Mouse (Mus musculus): Measurements from ENCODE around the gene Anln.
"Not testable (repeated sequence)": the region's sequence is repeated elsewhere in the genome, so short reads cannot be mapped to it uniquely, and the experiment has no call there.

The Anln gene

GRCm38 (mm10) chr9:22353465-22353864 lies 35.5 kb downstream of the Anln start:
- in situ Hi-C loops (cut with MboI; ENCODE audit: low pct_unique_long_range_greater_than_20kb in 1 of 2, low sequenced_read_pairs in 2 of 2, unreplicated experiment in 1 of 2), result loop anchor here in 1 of 2 experiments (10.0 kb wide), 1 partner anchor 109 kb away; no protein-coding TSS in a partner anchor

DNA sequence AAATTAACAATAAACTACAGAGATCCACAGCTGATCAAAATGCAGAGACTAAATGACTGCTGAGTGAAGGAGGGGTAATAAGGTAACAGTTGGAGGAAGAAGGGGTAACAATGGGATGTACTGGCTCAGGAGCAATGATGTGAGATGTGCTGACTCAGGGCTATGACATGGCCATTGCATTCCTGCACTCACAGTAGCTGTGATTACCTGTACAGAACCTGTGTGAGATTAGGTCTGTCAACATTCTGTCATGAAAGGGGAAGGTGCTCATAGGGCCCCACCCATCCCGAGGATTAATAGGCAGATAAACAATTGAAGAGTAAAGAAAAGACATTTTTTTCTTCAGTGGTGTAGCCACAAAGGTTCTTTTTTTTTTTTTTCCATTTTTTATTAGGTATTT lies 48.7 kb downstream of the Anln start:
- in situ Hi-C loops (cut with MboI; ENCODE audit: low pct_unique_long_range_greater_than_20kb in 1 of 2, low sequenced_read_pairs in 2 of 2, unreplicated experiment in 1 of 2), result loop anchor here in 1 of 2 experiments (5.0 kb wide), 1 partner anchor 37 kb away; no protein-coding TSS in a partner anchor

- in situ Hi-C loops (cut with MboI; ENCODE audit: low pct_unique_long_range_greater_than_20kb in 1 of 2, low sequenced_read_pairs in 2 of 2, unreplicated experiment in 1 of 2), result loop anchor here in 1 of 2 experiments (5.0 kb wide), 1 partner anchor 40 kb away; no protein-coding TSS in a partner anchor
Measured at GRCm38 (mm10) chr9:22337217-22337616, 51.8 kb downstream of the Anln start.

DNA sequence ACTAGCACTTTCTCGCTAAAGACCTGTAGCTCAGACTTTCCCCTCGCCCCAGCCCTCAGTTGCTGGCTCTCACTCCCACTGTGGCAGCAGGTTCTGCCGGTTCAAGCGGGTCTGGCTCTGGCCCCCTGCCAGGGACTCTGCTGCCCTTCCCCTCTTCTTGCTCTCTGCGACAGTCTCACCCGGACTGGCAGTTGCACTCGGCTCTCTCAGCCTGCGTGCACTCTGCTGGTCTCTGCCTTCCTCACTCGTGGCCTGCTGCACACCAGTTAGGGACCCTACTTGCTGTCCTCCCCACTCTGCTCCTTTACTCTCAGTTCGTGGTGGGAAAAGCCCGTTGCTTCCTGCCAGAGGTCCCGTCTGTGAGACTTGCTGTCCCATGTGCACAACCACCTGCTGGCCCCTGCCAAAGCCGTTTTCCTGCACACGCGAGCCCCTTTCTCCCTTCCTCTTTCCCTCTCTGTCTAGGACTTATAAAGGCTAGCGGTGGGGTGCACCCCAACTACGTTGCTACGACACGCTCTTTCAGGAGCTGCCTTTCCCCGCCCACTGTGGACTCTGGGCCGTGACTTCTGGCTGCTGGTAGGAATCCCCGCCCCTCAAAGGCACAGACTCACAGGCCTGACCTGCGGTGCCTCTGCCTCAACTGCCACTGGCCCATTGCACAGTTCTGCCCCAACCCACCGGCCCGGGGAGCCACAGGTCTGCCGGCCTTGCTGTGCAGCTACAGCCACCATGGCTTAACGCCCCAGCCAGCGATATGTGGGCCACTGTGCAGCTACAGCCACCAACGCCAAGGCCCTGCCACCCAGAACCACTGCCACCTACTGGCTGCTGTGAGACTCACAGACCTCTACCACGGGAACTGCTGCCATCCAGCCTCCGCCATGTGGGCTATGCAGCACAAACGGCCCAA lies 61.3 kb downstream of the Anln start:
- in situ Hi-C loops (cut with MboI; ENCODE audit: low pct_unique_long_range_greater_than_20kb in 1 of 2, low sequenced_read_pairs in 2 of 2, unreplicated experiment in 1 of 2), result no loop called here

GRCm38 (mm10) chr9:22327099-22327474 lies 61.9 kb downstream of the Anln start:
- in situ Hi-C loops (cut with MboI; ENCODE audit: low pct_unique_long_range_greater_than_20kb in 1 of 2, low sequenced_read_pairs in 2 of 2, unreplicated experiment in 1 of 2), result no loop called here

GRCm38 (mm10) chr9:22324579-22324978 lies 64.4 kb downstream of the Anln start:
- in situ Hi-C loops (cut with MboI; ENCODE audit: low pct_unique_long_range_greater_than_20kb in 1 of 2, low sequenced_read_pairs in 2 of 2, unreplicated experiment in 1 of 2), result no loop called here

DNA sequence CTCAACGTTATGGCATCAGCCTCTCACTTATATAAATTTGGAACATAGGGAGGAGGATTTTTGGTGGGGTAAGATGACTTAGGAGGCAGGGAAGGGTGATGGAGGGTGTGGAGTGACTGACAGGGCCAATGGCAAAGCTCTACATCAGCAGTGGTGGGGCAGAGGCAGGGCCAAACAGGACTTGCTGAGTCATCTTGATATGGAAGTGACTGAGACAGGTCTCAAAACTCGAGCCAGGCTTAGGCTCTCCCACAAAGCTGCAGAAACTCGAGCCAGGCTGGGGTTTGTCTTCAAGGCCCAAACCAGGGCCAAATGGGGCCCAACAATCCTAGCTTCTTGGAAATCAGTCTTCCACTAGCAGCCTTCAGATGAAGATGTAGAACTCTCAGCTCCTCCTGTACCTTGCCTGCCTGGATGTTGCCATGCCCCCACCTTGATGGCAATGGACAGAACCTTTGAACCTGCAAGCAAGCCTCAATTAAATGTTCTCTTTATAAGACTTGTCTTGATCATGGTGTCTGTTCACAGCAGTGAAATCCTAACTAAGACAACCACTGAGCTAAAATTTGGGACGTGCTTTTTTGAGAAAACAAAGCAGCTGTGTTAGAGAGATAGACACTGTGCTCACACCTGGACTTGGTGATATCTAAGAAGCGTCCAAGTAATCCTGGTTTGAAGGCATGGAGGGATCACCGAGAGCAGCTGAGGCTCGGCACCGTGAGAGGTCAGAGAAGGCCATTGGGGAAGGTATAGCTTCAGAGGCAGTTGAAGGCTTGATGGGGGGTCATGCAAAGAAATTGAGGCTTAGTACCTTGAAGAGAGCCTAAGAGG lies 66.4 kb downstream of the Anln start:
- in situ Hi-C loops (cut with MboI; ENCODE audit: low pct_unique_long_range_greater_than_20kb in 1 of 2, low sequenced_read_pairs in 2 of 2, unreplicated experiment in 1 of 2), result no loop called here

DNA sequence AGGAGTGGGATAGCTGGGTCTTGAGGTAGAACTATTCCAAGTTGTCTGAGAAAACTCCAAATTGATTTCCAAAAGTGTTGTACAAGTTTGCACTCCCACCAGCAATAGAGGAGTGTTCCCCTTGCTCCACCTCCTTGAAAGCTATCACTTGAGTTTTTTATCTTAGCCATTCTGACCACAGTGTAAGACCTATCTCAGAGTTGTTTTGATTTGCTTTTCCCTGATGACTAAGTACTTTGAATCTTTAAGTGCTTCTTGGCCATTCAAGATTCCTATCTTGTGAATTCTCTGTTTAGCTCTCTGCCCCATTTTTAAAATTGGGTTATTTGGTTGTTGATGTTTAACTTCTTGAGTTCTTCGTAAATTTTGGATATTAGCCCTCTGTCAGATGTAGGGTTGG lies 69.9 kb downstream of the Anln start:
- in situ Hi-C loops (cut with MboI; ENCODE audit: low pct_unique_long_range_greater_than_20kb in 1 of 2, low sequenced_read_pairs in 2 of 2, unreplicated experiment in 1 of 2), result no loop called here

- in situ Hi-C loops (cut with MboI; ENCODE audit: low pct_unique_long_range_greater_than_20kb in 1 of 2, low sequenced_read_pairs in 2 of 2, unreplicated experiment in 1 of 2), result not testable (repeated sequence)
Measured at GRCm38 (mm10) chr9:22316047-22316446, 72.9 kb downstream of the Anln start.

- in situ Hi-C loops (cut with MboI; ENCODE audit: low pct_unique_long_range_greater_than_20kb in 1 of 2, low sequenced_read_pairs in 2 of 2, unreplicated experiment in 1 of 2), result no loop called here
Measured at GRCm38 (mm10) chr9:22314066-22314465, 74.9 kb downstream of the Anln start.

DNA sequence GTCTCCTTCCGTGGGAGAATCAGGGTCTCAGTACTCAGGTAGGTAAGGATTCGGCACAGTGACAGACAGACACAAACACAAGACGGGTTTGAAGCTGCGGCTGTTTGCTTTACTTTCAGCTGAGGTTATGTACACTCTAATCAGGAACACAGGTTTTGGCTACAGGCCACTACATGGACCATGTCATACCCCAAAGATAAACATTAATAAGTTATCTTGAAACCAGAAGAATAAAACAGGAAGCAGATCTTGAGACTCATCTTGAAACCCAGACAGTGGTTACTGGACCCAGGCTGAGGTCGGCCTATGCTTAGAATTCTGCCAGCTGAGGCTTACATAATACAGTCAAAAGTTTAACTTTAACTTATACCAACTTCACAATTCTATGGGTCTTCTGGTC lies 75.8 kb downstream of the Anln start:
- in situ Hi-C loops (cut with MboI; ENCODE audit: low pct_unique_long_range_greater_than_20kb in 1 of 2, low sequenced_read_pairs in 2 of 2, unreplicated experiment in 1 of 2), result no loop called here

- in situ Hi-C loops (cut with MboI; ENCODE audit: low pct_unique_long_range_greater_than_20kb in 1 of 2, low sequenced_read_pairs in 2 of 2, unreplicated experiment in 1 of 2), result no loop called here
Measured at GRCm38 (mm10) chr9:22309651-22310050, 79.3 kb downstream of the Anln start.

GRCm38 (mm10) chr9:22307920-22308262 lies 81.1 kb downstream of the Anln start:
- in situ Hi-C loops (cut with MboI; ENCODE audit: low pct_unique_long_range_greater_than_20kb in 1 of 2, low sequenced_read_pairs in 2 of 2, unreplicated experiment in 1 of 2), result not testable (repeated sequence)

DNA sequence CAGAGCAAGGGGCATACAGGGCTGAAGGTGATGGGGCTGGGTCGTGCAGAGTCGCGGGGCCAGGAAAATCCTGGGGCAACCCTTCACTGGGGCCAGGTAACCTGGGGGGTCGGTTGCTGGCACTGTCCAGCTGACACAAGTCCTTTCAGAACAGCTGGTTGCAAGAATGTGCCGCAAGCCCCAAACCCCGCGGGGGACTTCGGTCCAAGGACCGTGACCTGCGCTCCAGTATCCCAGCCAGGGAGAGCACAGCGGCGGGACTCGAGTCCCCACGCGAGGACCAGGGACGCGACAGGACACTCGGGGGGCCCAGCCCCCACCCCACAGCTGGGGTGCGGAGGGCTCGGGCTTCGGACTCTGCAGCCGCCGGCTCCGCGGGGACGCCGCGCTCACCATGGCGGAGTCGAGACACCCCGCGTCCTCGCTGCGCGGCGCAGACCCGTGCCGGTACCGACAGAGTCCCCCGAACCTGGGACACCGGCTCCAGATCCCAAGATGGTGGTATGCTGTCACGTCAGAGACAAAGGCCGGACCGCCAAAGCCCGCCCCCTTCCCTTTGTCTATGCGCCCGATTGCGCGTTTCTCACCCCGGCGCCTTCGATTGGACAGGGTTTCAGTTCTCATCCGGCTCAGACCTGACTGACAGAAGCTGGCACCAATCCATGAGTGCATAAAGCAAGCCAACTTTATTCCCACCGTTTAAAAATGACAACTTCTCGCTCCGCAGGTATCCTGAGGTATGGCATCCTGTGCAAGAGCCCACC lies 81.7 kb downstream of the Anln start, which contains the start of gene Zfp810:
Gene Zfp810, minus strand, starts transcription at position 493 of the 764 bp plus-strand sequence.
- in situ Hi-C loops (cut with MboI; ENCODE audit: low pct_unique_long_range_greater_than_20kb in 1 of 2, low sequenced_read_pairs in 2 of 2, unreplicated experiment in 1 of 2), result no loop called here

DNA sequence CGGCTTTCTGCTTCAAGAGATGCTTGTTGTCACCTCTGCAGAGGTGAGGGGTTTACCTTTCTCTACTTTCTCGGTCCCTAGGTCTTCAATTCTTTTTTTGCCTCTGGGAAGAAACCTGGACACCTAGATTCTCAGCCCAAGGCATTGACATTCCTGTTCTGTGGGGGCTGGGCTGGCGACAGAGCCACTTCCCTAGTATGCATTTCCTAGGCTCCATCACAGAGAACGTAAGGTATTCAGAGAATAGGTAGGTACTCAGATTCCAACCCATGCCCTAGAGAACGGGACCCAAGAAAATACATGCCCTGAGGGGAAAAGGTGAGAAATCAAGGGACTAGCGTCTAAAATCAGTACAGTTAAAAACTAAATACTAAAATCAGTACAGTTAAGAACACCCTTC lies 82.3 kb downstream of the Anln start:
- in situ Hi-C loops (cut with MboI; ENCODE audit: low pct_unique_long_range_greater_than_20kb in 1 of 2, low sequenced_read_pairs in 2 of 2, unreplicated experiment in 1 of 2), result no loop called here

GRCm38 (mm10) chr9:22302199-22302598 lies 86.8 kb downstream of the Anln start:
- in situ Hi-C loops (cut with MboI; ENCODE audit: low pct_unique_long_range_greater_than_20kb in 1 of 2, low sequenced_read_pairs in 2 of 2, unreplicated experiment in 1 of 2), result loop anchor here in 1 of 2 experiments (5.0 kb wide), 1 partner anchor 140 kb away; no protein-coding TSS in a partner anchor

Data from mouse embryonic stem cell (cell line).